Mouse (Mus musculus): ENCODE data around the gene Lingo1.

The Lingo1 gene

GRCm38 (mm10) chr9:56727703-56728684 is 68.3 kb downstream of the Lingo1 start:
- in situ Hi-C loops (cut with MboI, MseI) = no loop called here

- in situ Hi-C loops (cut with MboI, MseI) = no loop called here
Observed at GRCm38 (mm10) chr9:56725814-56726213, 70.5 kb downstream of the Lingo1 start.

GRCm38 (mm10) chr9:56722089-56722825 is 74.0 kb downstream of the Lingo1 start:
- in situ Hi-C loops (cut with MboI, MseI) = no loop called here

- in situ Hi-C loops (cut with MboI, MseI) = no loop called here
Observed at GRCm38 (mm10) chr9:56718984-56719383, 77.3 kb downstream of the Lingo1 start.

GRCm38 (mm10) chr9:56716565-56716964 is 79.7 kb downstream of the Lingo1 start:
- in situ Hi-C loops (cut with MboI, MseI) = no loop called here

- in situ Hi-C loops (cut with MboI, MseI) = no loop called here
Observed at GRCm38 (mm10) chr9:56716066-56716465, 80.2 kb downstream of the Lingo1 start.

- in situ Hi-C loops (cut with MboI, MseI) = no loop called here
Observed at GRCm38 (mm10) chr9:56714391-56714790, 81.9 kb downstream of the Lingo1 start.

GRCm38 (mm10) chr9:56712667-56713369 is 83.5 kb downstream of the Lingo1 start:
- in situ Hi-C loops (cut with MboI, MseI) = no loop called here

GRCm38 (mm10) chr9:56710958-56711357 is 85.3 kb downstream of the Lingo1 start:
- in situ Hi-C loops (cut with MboI, MseI) = no loop called here

GRCm38 (mm10) chr9:56706482-56707085 is 89.7 kb downstream of the Lingo1 start:
- in situ Hi-C loops (cut with MboI, MseI) = no loop called here

GRCm38 (mm10) chr9:56701394-56701793 is 94.9 kb downstream of the Lingo1 start:
- in situ Hi-C loops (cut with MboI, MseI) = no loop called here

- in situ Hi-C loops (cut with MboI, MseI) = no loop called here
Observed at GRCm38 (mm10) chr9:56700866-56701265, 95.4 kb downstream of the Lingo1 start.

GRCm38 (mm10) chr9:56698715-56699370 is 97.4 kb downstream of the Lingo1 start:
- in situ Hi-C loops (cut with MboI, MseI) = no loop called here

- in situ Hi-C loops (cut with MboI, MseI) = no loop called here
Observed at GRCm38 (mm10) chr9:56694079-56694478, 102.2 kb downstream of the Lingo1 start.

- in situ Hi-C loops (cut with MboI, MseI) = no loop called here
Observed at GRCm38 (mm10) chr9:56691226-56691625, 105.0 kb downstream of the Lingo1 start.

GRCm38 (mm10) chr9:56690679-56691078 is 105.6 kb downstream of the Lingo1 start:
- in situ Hi-C loops (cut with MboI, MseI) = no loop called here

GRCm38 (mm10) chr9:56687490-56687889 is 108.8 kb downstream of the Lingo1 start:
- in situ Hi-C loops (cut with MboI, MseI) = no loop called here

- in situ Hi-C loops (cut with MboI, MseI) = no loop called here
Observed at GRCm38 (mm10) chr9:56687145-56687477, 109.2 kb downstream of the Lingo1 start.

- in situ Hi-C loops (cut with MboI, MseI) = no loop called here
Observed at GRCm38 (mm10) chr9:56686339-56687144, 109.7 kb downstream of the Lingo1 start.

GRCm38 (mm10) chr9:56682826-56683225 is 113.4 kb downstream of the Lingo1 start:
- in situ Hi-C loops (cut with MboI, MseI) = no loop called here

Measured in regulatory T cell (primary cell).